ENCODE assay signal across 7 mouse cellular contexts in genomic region chr3:8245822-8246221, GRCm38 (mm10).
DNase-seq lines count a peak whose midpoint lies in the region.
"Not testable (repeated sequence)": the region's sequence is repeated elsewhere in the genome, so short reads cannot be mapped to it uniquely, and the experiment has no call there.

No protein-coding gene starts in this region.

- DNase-seq in WW6 (ENCODE audit: low read depth, low spot score), result peak; percentile 94
- DNase-seq in cerebellum, adult 8-10 months, result peak; percentile 20
- DNase-seq in gastrocnemius, postnatal 25 days, result peak; percentile 40
- DNase-seq in kidney, postnatal 10 days, result peak; percentile 45
- DNase-seq in left cerebral cortex, postnatal 25 days (ENCODE audit: low spot score in 2 of 2), result peak; percentile 50 to 65
- peak; percentile 21 for DNase-seq in neural tube, embryonic 10.5 days (ENCODE audit: extremely low spot score, low spot score)
- DNase-seq in splenic B cell, adult 2 months (ENCODE audit: low read depth, low spot score), result peak; percentile 26

- H3K27me3 ChIP-seq in splenic B cell, adult 2 months (ENCODE audit: control insufficient read depth, insufficient read depth, low read length, poor library complexity, severe bottlenecking), result not testable (repeated sequence)

- intact Hi-C loops in left cerebral cortex, postnatal 25 days (cut with DNase I), result not testable (repeated sequence)

- H3K36me3 ChIP-seq in splenic B cell, adult 2 months (ENCODE audit: control insufficient read depth, insufficient read depth, low read length, poor library complexity, severe bottlenecking), result not testable (repeated sequence)

Comparison
In these comparisons a context has a peak if more than half of its experiments do, and no peak if none do; other contexts are left out.
1. Peak in every context shown above with its lines: DNase-seq.
2. DNase-seq: peak in every context shown above with its lines; median percentile 94 in WW6; 58 in left cerebral cortex, postnatal 25 days; 45 in kidney, postnatal 10 days; 40 in gastrocnemius, postnatal 25 days; 26 in splenic B cell, adult 2 months; 21 in neural tube, embryonic 10.5 days; 20 in cerebellum, adult 8-10 months.